Mouse (Mus musculus) retina, postnatal 7 days (tissue): Measurements from ENCODE around the gene Gm21954.

Source experiments
- DNase-seq: peaks from one replicate; pipeline ENCODE4 v3.0.0-alpha.2; 2012; ENCODE audit warnings: low read depth, low spot score

The Gm21954 gene

DNA sequence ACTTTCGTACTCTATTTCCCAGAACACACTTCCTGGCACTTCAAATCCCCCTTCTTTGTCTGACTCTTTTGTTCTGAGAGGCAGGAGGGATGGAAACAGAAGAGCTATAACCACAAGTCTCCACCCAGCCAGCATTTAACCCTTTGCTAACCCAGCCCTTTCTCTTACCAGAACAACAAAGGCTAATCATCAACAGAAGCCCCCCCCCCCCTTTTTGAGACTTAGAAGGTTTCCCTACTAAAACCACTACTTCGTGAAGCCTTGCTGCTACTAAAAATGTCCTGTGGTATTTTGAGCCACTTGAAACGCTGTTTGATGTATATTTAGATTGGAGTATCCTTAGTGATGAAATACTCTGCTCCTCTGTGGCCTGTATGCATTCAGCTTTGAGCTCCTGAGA, 52.7 kb downstream of the Gm21954 start:
- DNase-seq = no peak

DNA sequence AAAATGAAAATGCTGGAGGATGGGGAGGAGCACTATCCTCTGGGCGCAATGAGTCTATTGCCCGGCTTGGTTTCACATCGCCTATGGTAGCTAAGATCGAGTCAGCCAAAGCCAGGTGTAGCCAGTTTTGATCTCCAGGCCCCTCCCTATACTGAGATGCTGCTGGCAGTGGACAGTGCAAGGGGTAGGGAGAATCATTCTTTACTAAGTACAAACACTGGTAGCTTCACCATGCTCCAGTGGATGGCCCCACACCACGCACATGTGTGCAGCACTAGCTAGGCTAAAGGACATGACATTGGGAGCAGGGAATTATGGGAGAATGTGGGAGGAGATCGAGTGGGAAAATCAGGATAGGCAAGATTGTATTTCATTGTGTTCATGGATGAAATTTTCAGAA, 53.2 kb downstream of the Gm21954 start:
- no peak for DNase-seq

DNA sequence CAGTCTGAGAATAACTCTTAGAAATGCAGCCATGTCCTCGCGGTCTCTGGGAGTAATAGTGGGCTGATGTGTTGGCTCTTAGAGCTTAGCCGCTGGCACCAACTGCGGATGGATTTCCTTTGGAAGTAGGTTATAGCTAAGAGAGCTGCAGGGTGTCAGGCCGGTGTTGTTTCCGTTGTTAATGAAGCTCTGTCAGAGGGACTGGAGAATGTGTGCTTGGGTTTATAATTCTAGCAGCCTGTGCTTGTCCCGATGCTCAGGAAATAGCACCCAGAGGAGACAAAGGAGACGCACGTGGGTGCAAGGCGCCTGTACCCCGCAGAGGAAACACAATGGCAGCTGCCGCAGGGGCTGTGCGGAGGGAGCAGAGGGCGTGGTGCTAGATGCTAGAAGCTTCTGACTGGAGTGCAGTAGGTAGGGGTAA, 56.5 kb downstream of the Gm21954 start:
- peak; percentile 14 for DNase-seq
